Mouse (Mus musculus): ENCODE data around the gene Elp4.

GRCm38 (mm10) chr2:105753512-105753911 lies 150.9 kb downstream of the Elp4 start:
- no peak for TF ChIP-seq EP300 (IDR thresholded peaks at IDR 0.05)
- no peak for TF ChIP-seq CTCF (IDR thresholded peaks at IDR 0.05)
